Mouse (Mus musculus) intestine, embryonic 14.5 days (tissue): ENCODE results near the gene Sema4c. TPM values are rescaled to one million over a fixed set of nuclear protein-coding genes. Genes with fewer than 3 reads are reported as not detected.

Experiments used
- ATAC-seq: fragments of 200-750 bp; cut with Nextera tagmentation; replicated peaks from 2 replicates; pipeline ENCODE4 v1.8.0; 2017; ENCODE audit warnings: low read depth, moderate number of reproducible peaks, moderate TSS enrichment, moderate library complexity; ENCODE audit not compliant: low FRiP score, low TSS enrichment
- DNase-seq: peaks from one replicate; pipeline ENCODE4 v3.0.0-alpha.2; 2018; ENCODE audit warnings: low spot score
- H3K27ac ChIP-seq: fragments of 300-500 bp; sonication (generic); 2 replicates; pipeline ENCODE4 v1.5.1; 2014; ENCODE audit warnings: low read depth, mild to moderate bottlenecking, control low read depth
- H3K27me3 ChIP-seq: fragments of 300-500 bp; sonication (generic); replicated peaks from 2 replicates; pipeline ENCODE4 v1.6.1; 2014; ENCODE audit warnings: low read length, control low read depth; ENCODE audit not compliant: control insufficient read depth, insufficient read depth
- H3K36me3 ChIP-seq: fragments of 300-500 bp; sonication (generic); 2 replicates; pipeline ENCODE4 v1.6.1; 2014; ENCODE audit warnings: low read length, control low read depth; ENCODE audit not compliant: control insufficient read depth, insufficient read depth
- H3K4me1 ChIP-seq: fragments of 300-500 bp; sonication (generic); replicated peaks from 2 replicates; pipeline ENCODE4 v1.6.1; 2014; ENCODE audit warnings: low read length, control low read depth, mixed read lengths; ENCODE audit not compliant: control insufficient read depth, insufficient read depth
- H3K4me2 ChIP-seq: fragments of 300-500 bp; sonication (generic); 2 replicates; pipeline ENCODE4 v1.6.1; 2014; ENCODE audit warnings: low read length
- H3K4me3 ChIP-seq: fragments of 300-500 bp; sonication (generic); 2 replicates; pipeline ENCODE4 v1.5.1; 2014; ENCODE audit warnings: low read depth, low read length, control low read depth, mixed read lengths
- H3K9ac ChIP-seq: fragments of 300-500 bp; sonication (generic); 2 replicates; pipeline ENCODE4 v1.6.1; 2014; ENCODE audit warnings: mild to moderate bottlenecking, low read length
- H3K9me3 ChIP-seq: fragments of 300-500 bp; sonication (generic); 2 replicates; pipeline ENCODE4 v1.6.1; 2016; ENCODE audit warnings: low read length, control low read depth; ENCODE audit not compliant: control insufficient read depth
- WGBS: fragments of 180-500 bp; shearing (Covaris S2); extraction: QIAGEN DNeasy Blood & Tissue Kit; methylation state at CpG from one replicate; pipeline ENCODE4 v1.1.7; 2014; 5-methylcytosine and 5-hydroxymethylcytosine counted together
- microRNA-seq: library from miRNA; unstranded; fragments of <30 nt; microRNA quantifications from one replicate; pipeline ENCODE4, GENCODE M21; 2016
- polyA plus RNA-seq: library from polyadenylated mRNA; unstranded; fragments of >200 nt; fragmentation: Nextera tagmentation; extraction: Ambion mirVana; gene quantifications from 2 replicates; pipeline ENCODE4 v1.2.1, GENCODE M21; 2014

Gene Sema4c
- polyA plus RNA-seq, 1 experiment from 2014 or later, result 2.8 TPM

GRCm38 (mm10) chr1:36501261-36501660 is 56.9 kb downstream of the Sema4c start:
- ATAC-seq, result peak; percentile 26; the same call in 1 of the 2 replicates
- H3K4me2 ChIP-seq, result no peak overlapping the region
- H3K36me3 ChIP-seq, result peaks cover 41% of the 10 kb centered on the region
- no peak overlapping the region for H3K4me3 ChIP-seq
- H3K27ac ChIP-seq, result no peak overlapping the region
- H3K27me3 ChIP-seq, result no peaks in the 10 kb centered on the region
- no peak overlapping the region for H3K9ac ChIP-seq
- 11% methylated on average over 3 of the region's 3 CpGs for WGBS
- no peaks in the 10 kb centered on the region for H3K4me1 ChIP-seq
- no peaks in the 10 kb centered on the region for H3K9me3 ChIP-seq
- peak; percentile 93 for DNase-seq

Small RNAs within 50 kb of the gene (microRNA-seq; reads per million reads assigned to microRNA genes)
- not detected for gene Gm47280

Other genes with a start within 250 kb of the Sema4c start
- gene Kansl3, start 189.2 kb downstream of the Sema4c start, polyA plus RNA-seq, result 41.4 and 45.9 TPM in 2 replicates
- 0.78 and 0.91 TPM in 2 replicates for gene Fer1l5, start 186.1 kb downstream of the Sema4c start, polyA plus RNA-seq
- gene Lman2l, start 113.1 kb downstream of the Sema4c start, polyA plus RNA-seq, result 22.6 and 24.6 TPM in 2 replicates
- gene Cnnm4, start 86.7 kb downstream of the Sema4c start, polyA plus RNA-seq, result 27.7 and 30.2 TPM in 2 replicates
- gene Cnnm3, start 46.5 kb downstream of the Sema4c start, polyA plus RNA-seq, result 5.4 and 6.2 TPM in 2 replicates
- 11.6 and 14.8 TPM in 2 replicates for gene Ankrd23, start 21.5 kb downstream of the Sema4c start, polyA plus RNA-seq
- gene Gm42417, start 18.9 kb downstream of the Sema4c start, polyA plus RNA-seq, result 0.99 TPM in 1 of 2 replicates, not detected in the other
- 25.7 and 28.6 TPM in 2 replicates for gene Ankrd39, start 10.9 kb downstream of the Sema4c start, polyA plus RNA-seq
- gene Fam178b, start 124.8 kb upstream of the Sema4c start, polyA plus RNA-seq, result 0.39 and 0.55 TPM in 2 replicates
- gene Cox5b, start 133.1 kb upstream of the Sema4c start, polyA plus RNA-seq, result 736 and 800 TPM in 2 replicates
- gene 4933424G06Rik, start 151.8 kb upstream of the Sema4c start, polyA plus RNA-seq, result not detected in 2 replicates
- gene Actr1b, start 156.1 kb upstream of the Sema4c start, polyA plus RNA-seq, result 97.0 and 101 TPM in 2 replicates
- 0.46 and 0.72 TPM in 2 replicates for gene Zap70, start 203.4 kb upstream of the Sema4c start, polyA plus RNA-seq